Mouse (Mus musculus) limb, embryonic 15.5 days (tissue): ENCODE measurements around the gene Myh9. TPM values are rescaled to one million over a fixed set of nuclear protein-coding genes. Genes with fewer than 3 reads are reported as not detected.
A peak's percentile ranks its signal among the peaks of the same experiment; 100 is the strongest.

Experiments used
- ATAC-seq: fragments of 200-750 bp; cut with Nextera tagmentation; 2 replicates; pipeline ENCODE4 v1.8.0; 2017; ENCODE audit warnings: low read depth, moderate TSS enrichment; ENCODE audit not compliant: insufficient number of reproducible peaks, low FRiP score, low TSS enrichment
- H3K27ac ChIP-seq: fragments of 300-500 bp; sonication (generic); 2 replicates; pipeline ENCODE4 v1.5.1; 2015; ENCODE audit warnings: moderate library complexity, mild to moderate bottlenecking, inconsistent platforms
- H3K27me3 ChIP-seq: fragments of 300-500 bp; sonication (generic); 2 replicates; pipeline ENCODE4 v1.6.1; 2015; ENCODE audit warnings: inconsistent platforms
- H3K36me3 ChIP-seq: fragments of 300-500 bp; sonication (generic); 2 replicates; pipeline ENCODE4 v1.6.1; 2015; ENCODE audit warnings: inconsistent platforms
- H3K4me1 ChIP-seq: fragments of 300-500 bp; sonication (generic); 2 replicates; pipeline ENCODE4 v1.6.1; 2015; ENCODE audit warnings: inconsistent platforms
- H3K4me2 ChIP-seq: fragments of 300-500 bp; sonication (generic); 2 replicates; pipeline ENCODE4 v1.6.1; 2015; ENCODE audit warnings: mild to moderate bottlenecking, inconsistent platforms
- H3K4me3 ChIP-seq: fragments of 300-500 bp; sonication (generic); 2 replicates; pipeline ENCODE4 v1.5.1; 2015; ENCODE audit warnings: mild to moderate bottlenecking, inconsistent platforms
- H3K9ac ChIP-seq: fragments of 300-500 bp; sonication (generic); 2 replicates; pipeline ENCODE4 v1.6.1; 2015; ENCODE audit warnings: inconsistent platforms
- H3K9me3 ChIP-seq: fragments of 300-500 bp; sonication (generic); 2 replicates; pipeline ENCODE4 v1.6.1; 2016; ENCODE audit warnings: inconsistent platforms
- WGBS: fragments of 180-500 bp; shearing (Covaris S2); methylation state at CpG from one replicate; pipeline ENCODE4 v1.1.7; 2015; 5-methylcytosine and 5-hydroxymethylcytosine counted together
- polyA plus RNA-seq: library from polyadenylated mRNA; unstranded; fragments of >200 nt; fragmentation: Nextera tagmentation; extraction: Ambion mirVana; gene quantifications from 2 replicates; pipeline ENCODE4 v1.2.1, GENCODE M21; 2015

Myh9 gene
- polyA plus RNA-seq, 1 experiment from 2014 or later, result 44.1 TPM

GRCm38 (mm10) chr15:77821424-77821823 lies 20.6 kb downstream of the Myh9 start:
- Histone ChIP-seq H3K27ac (peak overlapping the region; percentile 70), H3K27me3 (no peaks in the 10 kb centered on the region), H3K9me3 (no peaks in the 10 kb centered on the region), H3K36me3 (no peaks in the 10 kb centered on the region), H3K4me2 (no peak overlapping the region), H3K4me1 (peaks cover 73% of the 10 kb centered on the region), H3K4me3 (no peak overlapping the region), H3K9ac (no peak overlapping the region)
- WGBS, result 33% methylated on average over 7 of the region's 7 CpGs
- ATAC-seq, result no peak

GRCm38 (mm10) chr15:77820480-77821163 lies 21.4 kb downstream of the Myh9 start:
- Histone ChIP-seq H3K27ac (peak overlapping the region; percentile 70), H3K36me3 (no peaks in the 10 kb centered on the region), H3K4me3 (no peak overlapping the region), H3K4me1 (peaks cover 79% of the 10 kb centered on the region), H3K9me3 (no peaks in the 10 kb centered on the region), H3K9ac (no peak overlapping the region), H3K4me2 (no peak overlapping the region), H3K27me3 (no peaks in the 10 kb centered on the region)
- 19% methylated on average over 3 of the region's 3 CpGs for WGBS
- no peak for ATAC-seq

GRCm38 (mm10) chr15:77819894-77820387 lies 22.0 kb downstream of the Myh9 start:
- WGBS, result 55% methylated on average over 10 of the region's 10 CpGs
- H3K36me3 ChIP-seq, result no peaks in the 10 kb centered on the region
- H3K4me2 ChIP-seq, result no peak overlapping the region
- H3K4me1 ChIP-seq, result peaks cover 84% of the 10 kb centered on the region
- H3K9me3 ChIP-seq, result no peaks in the 10 kb centered on the region
- no peak overlapping the region for H3K4me3 ChIP-seq
- H3K9ac ChIP-seq, result no peak overlapping the region; the same call in 1 of the 2 replicates
- no peak for ATAC-seq
- H3K27ac ChIP-seq, result peak overlapping the region; percentile 70
- no peaks in the 10 kb centered on the region for H3K27me3 ChIP-seq

- WGBS, result 62% methylated on average over 15 of the region's 15 CpGs
- ATAC-seq, result no peak
- Histone ChIP-seq H3K27me3 (no peaks in the 10 kb centered on the region), H3K4me2 (no peak overlapping the region), H3K36me3 (no peaks in the 10 kb centered on the region), H3K4me1 (peaks cover 89% of the 10 kb centered on the region), H3K9ac (no peak overlapping the region), H3K27ac (peak overlapping the region; percentile 8; the same call in 1 of the 2 replicates), H3K4me3 (no peak overlapping the region), H3K9me3 (no peaks in the 10 kb centered on the region)
Measured at GRCm38 (mm10) chr15:77818556-77819158, 23.3 kb downstream of the Myh9 start.

- H3K36me3 ChIP-seq, result peaks cover 6% of the 10 kb centered on the region
- H3K4me1 ChIP-seq, result peaks cover 85% of the 10 kb centered on the region
- no peak overlapping the region for H3K4me2 ChIP-seq
- no peaks in the 10 kb centered on the region for H3K27me3 ChIP-seq
- H3K4me3 ChIP-seq, result no peak overlapping the region
- no peaks in the 10 kb centered on the region for H3K9me3 ChIP-seq
- no peak for ATAC-seq
- 0 out of 2 replicates have a peak overlapping the region, but pooled peaks have one; percentile 8 for H3K27ac ChIP-seq
- no peak overlapping the region for H3K9ac ChIP-seq
- WGBS, result 65% methylated on average over 7 of the region's 7 CpGs
Measured at GRCm38 (mm10) chr15:77817417-77817816, 24.6 kb downstream of the Myh9 start.

- Histone ChIP-seq H3K9me3 (no peaks in the 10 kb centered on the region), H3K9ac (no peak overlapping the region), H3K27me3 (no peaks in the 10 kb centered on the region), H3K4me1 (peaks cover 77% of the 10 kb centered on the region), H3K27ac (peak overlapping the region; percentile 65), H3K4me2 (no peak overlapping the region), H3K36me3 (peaks cover 14% of the 10 kb centered on the region), H3K4me3 (no peak overlapping the region)
- ATAC-seq, result no peak
- 57% methylated on average over 4 of the region's 4 CpGs for WGBS
Measured at GRCm38 (mm10) chr15:77816601-77816950, 25.4 kb downstream of the Myh9 start.

- Histone ChIP-seq H3K9ac (no peak overlapping the region), H3K4me2 (no peak overlapping the region), H3K36me3 (peaks cover 17% of the 10 kb centered on the region), H3K27me3 (no peaks in the 10 kb centered on the region), H3K4me1 (peaks cover 77% of the 10 kb centered on the region), H3K9me3 (no peaks in the 10 kb centered on the region), H3K27ac (peak overlapping the region; percentile 65), H3K4me3 (no peak overlapping the region)
- WGBS, result 55% methylated on average over 17 of the region's 17 CpGs
- no peak for ATAC-seq
Measured at GRCm38 (mm10) chr15:77815867-77816600, 25.9 kb downstream of the Myh9 start.

- ATAC-seq, result no peak
- no peak overlapping the region for H3K4me3 ChIP-seq
- peaks cover 21% of the 10 kb centered on the region for H3K36me3 ChIP-seq
- H3K4me2 ChIP-seq, result no peak overlapping the region
- 38% methylated on average over 6 of the region's 6 CpGs for WGBS
- H3K9ac ChIP-seq, result no peak overlapping the region
- peaks cover 78% of the 10 kb centered on the region for H3K4me1 ChIP-seq
- H3K9me3 ChIP-seq, result no peaks in the 10 kb centered on the region
- no peaks in the 10 kb centered on the region for H3K27me3 ChIP-seq
- H3K27ac ChIP-seq, result peak overlapping the region; percentile 82
Measured at GRCm38 (mm10) chr15:77813639-77814375, 28.2 kb downstream of the Myh9 start.

- Histone ChIP-seq H3K4me2 (no peak overlapping the region), H3K4me1 (peaks cover 66% of the 10 kb centered on the region), H3K4me3 (no peak overlapping the region), H3K36me3 (peaks cover 27% of the 10 kb centered on the region), H3K9ac (no peak overlapping the region), H3K9me3 (no peaks in the 10 kb centered on the region), H3K27me3 (no peaks in the 10 kb centered on the region), H3K27ac (no peak overlapping the region)
- ATAC-seq, result no peak
- 89% methylated on average over 10 of the region's 10 CpGs for WGBS
Measured at GRCm38 (mm10) chr15:77812578-77812977, 29.4 kb downstream of the Myh9 start.

- no peaks in the 10 kb centered on the region for H3K27me3 ChIP-seq
- peaks cover 58% of the 10 kb centered on the region for H3K4me1 ChIP-seq
- H3K4me3 ChIP-seq, result no peak overlapping the region
- H3K4me2 ChIP-seq, result no peak overlapping the region
- 68% methylated on average over 11 of the region's 11 CpGs for WGBS
- H3K36me3 ChIP-seq, result peaks cover 41% of the 10 kb centered on the region
- no peak overlapping the region for H3K9ac ChIP-seq
- peak overlapping the region; percentile 11; the same call in 1 of the 2 replicates for H3K27ac ChIP-seq
- ATAC-seq, result no peak
- H3K9me3 ChIP-seq, result no peaks in the 10 kb centered on the region
Measured at GRCm38 (mm10) chr15:77811099-77811760, 30.7 kb downstream of the Myh9 start.

GRCm38 (mm10) chr15:77810416-77811098 lies 31.4 kb downstream of the Myh9 start:
- peaks cover 45% of the 10 kb centered on the region for H3K36me3 ChIP-seq
- H3K27ac ChIP-seq, result no peak overlapping the region
- H3K4me1 ChIP-seq, result peaks cover 52% of the 10 kb centered on the region
- no peak for ATAC-seq
- no peak overlapping the region for H3K4me3 ChIP-seq
- H3K27me3 ChIP-seq, result no peaks in the 10 kb centered on the region
- WGBS, result 75% methylated on average over 17 of the region's 17 CpGs
- no peaks in the 10 kb centered on the region for H3K9me3 ChIP-seq
- no peak overlapping the region for H3K4me2 ChIP-seq
- no peak overlapping the region for H3K9ac ChIP-seq
